Mouse (Mus musculus): Measurements from ENCODE around the gene Fen1. TPM values are rescaled to one million over a fixed set of nuclear protein-coding genes. Genes with fewer than 3 reads are reported as not detected.
"Not testable (repeated sequence)": the region's sequence is repeated elsewhere in the genome, so short reads cannot be mapped to it uniquely, and the experiment has no call there.

Gene Fen1
- polyA plus RNA-seq, 1 experiment = 22.1 TPM

- Histone ChIP-seq H3K4me3 (ENCODE audit: insufficient read depth, low read length) (no peak overlapping the region), H3K27ac (ENCODE audit: insufficient read depth, low read length) (no peak overlapping the region), H3K4me1 (ENCODE audit: control insufficient read depth, insufficient read depth, low read length) (no peaks in the 10 kb centered on the region)
- no peak for TF ChIP-seq POLR2A (IDR thresholded peaks at IDR 0.05; ENCODE audit: low read depth, low read length)
- no peak for TF ChIP-seq CTCF (IDR thresholded peaks at IDR 0.05; ENCODE audit: borderline replicate concordance, insufficient read depth, low read length)
Observed at GRCm38 (mm10) chr19:10173844-10174539, 30.0 kb downstream of the Fen1 start.

- no peak overlapping the region for H3K4me3 ChIP-seq (ENCODE audit: insufficient read depth, low read length)
- H3K27ac ChIP-seq (ENCODE audit: insufficient read depth, low read length) = no peak overlapping the region
- TF ChIP-seq CTCF (IDR thresholded peaks at IDR 0.05; ENCODE audit: borderline replicate concordance, insufficient read depth, low read length) (no peak), POLR2A (IDR thresholded peaks at IDR 0.05; ENCODE audit: low read depth, low read length) (no peak)
- no peaks in the 10 kb centered on the region for H3K4me1 ChIP-seq (ENCODE audit: control insufficient read depth, insufficient read depth, low read length)
Observed at GRCm38 (mm10) chr19:10173116-10173718, 30.8 kb downstream of the Fen1 start.

GRCm38 (mm10) chr19:10171846-10172245, 32.1 kb downstream of the Fen1 start:
- Histone ChIP-seq H3K4me3 (ENCODE audit: insufficient read depth, low read length) (no peak overlapping the region), H3K4me1 (ENCODE audit: control insufficient read depth, insufficient read depth, low read length) (no peaks in the 10 kb centered on the region), H3K27ac (ENCODE audit: insufficient read depth, low read length) (no peak overlapping the region)
- TF ChIP-seq POLR2A (IDR thresholded peaks at IDR 0.05; ENCODE audit: low read depth, low read length) (no peak), CTCF (IDR thresholded peaks at IDR 0.05; ENCODE audit: borderline replicate concordance, insufficient read depth, low read length) (no peak)

GRCm38 (mm10) chr19:10171359-10171758, 32.6 kb downstream of the Fen1 start:
- Histone ChIP-seq H3K27ac (ENCODE audit: insufficient read depth, low read length) (no peak overlapping the region), H3K4me1 (ENCODE audit: control insufficient read depth, insufficient read depth, low read length) (no peaks in the 10 kb centered on the region), H3K4me3 (ENCODE audit: insufficient read depth, low read length) (no peak overlapping the region)
- no peak for TF ChIP-seq CTCF (IDR thresholded peaks at IDR 0.05; ENCODE audit: borderline replicate concordance, insufficient read depth, low read length)
- TF ChIP-seq POLR2A (IDR thresholded peaks at IDR 0.05; ENCODE audit: low read depth, low read length) = no peak

GRCm38 (mm10) chr19:10170466-10170865, 33.5 kb downstream of the Fen1 start:
- no peak overlapping the region for H3K27ac ChIP-seq (ENCODE audit: insufficient read depth, low read length)
- TF ChIP-seq POLR2A (IDR thresholded peaks at IDR 0.05; ENCODE audit: low read depth, low read length) = no peak
- TF ChIP-seq CTCF (IDR thresholded peaks at IDR 0.05; ENCODE audit: borderline replicate concordance, insufficient read depth, low read length) = no peak
- H3K4me1 ChIP-seq (ENCODE audit: control insufficient read depth, insufficient read depth, low read length) = no peaks in the 10 kb centered on the region
- no peak overlapping the region for H3K4me3 ChIP-seq (ENCODE audit: insufficient read depth, low read length)

- H3K27ac ChIP-seq (ENCODE audit: insufficient read depth, low read length); H3K4me3 ChIP-seq (ENCODE audit: insufficient read depth, low read length); H3K4me1 ChIP-seq (ENCODE audit: control insufficient read depth, insufficient read depth, low read length): not testable (repeated sequence)
Observed at GRCm38 (mm10) chr19:10169692-10170330, 34.2 kb downstream of the Fen1 start.

GRCm38 (mm10) chr19:10169179-10169578, 34.8 kb downstream of the Fen1 start:
- Histone ChIP-seq H3K4me3 (ENCODE audit: insufficient read depth, low read length) (no peak overlapping the region), H3K27ac (ENCODE audit: insufficient read depth, low read length) (no peak overlapping the region), H3K4me1 (ENCODE audit: control insufficient read depth, insufficient read depth, low read length) (no peaks in the 10 kb centered on the region)
- TF ChIP-seq CTCF (IDR thresholded peaks at IDR 0.05; ENCODE audit: borderline replicate concordance, insufficient read depth, low read length) = no peak

GRCm38 (mm10) chr19:10168441-10168840, 35.5 kb downstream of the Fen1 start:
- Histone ChIP-seq H3K27ac (ENCODE audit: insufficient read depth, low read length) (no peak overlapping the region), H3K4me3 (ENCODE audit: insufficient read depth, low read length) (no peak overlapping the region), H3K4me1 (ENCODE audit: control insufficient read depth, insufficient read depth, low read length) (no peaks in the 10 kb centered on the region)
- TF ChIP-seq POLR2A (IDR thresholded peaks at IDR 0.05; ENCODE audit: low read depth, low read length) (no peak), CTCF (IDR thresholded peaks at IDR 0.05; ENCODE audit: borderline replicate concordance, insufficient read depth, low read length) (no peak)

- TF ChIP-seq CTCF (IDR thresholded peaks at IDR 0.05; ENCODE audit: borderline replicate concordance, insufficient read depth, low read length) (no peak), POLR2A (IDR thresholded peaks at IDR 0.05; ENCODE audit: low read depth, low read length) (no peak)
- Histone ChIP-seq H3K4me3 (ENCODE audit: insufficient read depth, low read length) (no peak overlapping the region), H3K4me1 (ENCODE audit: control insufficient read depth, insufficient read depth, low read length) (no peaks in the 10 kb centered on the region), H3K27ac (ENCODE audit: insufficient read depth, low read length) (no peak overlapping the region)
Observed at GRCm38 (mm10) chr19:10167951-10168350, 36.0 kb downstream of the Fen1 start.

- no peak for TF ChIP-seq POLR2A (IDR thresholded peaks at IDR 0.05; ENCODE audit: low read depth, low read length)
- no peak for TF ChIP-seq CTCF (IDR thresholded peaks at IDR 0.05; ENCODE audit: borderline replicate concordance, insufficient read depth, low read length)
- no peaks in the 10 kb centered on the region for H3K4me1 ChIP-seq (ENCODE audit: control insufficient read depth, insufficient read depth, low read length)
- no peak overlapping the region for H3K27ac ChIP-seq (ENCODE audit: insufficient read depth, low read length)
- no peak overlapping the region for H3K4me3 ChIP-seq (ENCODE audit: insufficient read depth, low read length)
Observed at GRCm38 (mm10) chr19:10167112-10167511, 36.9 kb downstream of the Fen1 start.

GRCm38 (mm10) chr19:10165928-10166327, 38.0 kb downstream of the Fen1 start:
- not testable (repeated sequence) for H3K4me1 ChIP-seq (ENCODE audit: control insufficient read depth, insufficient read depth, low read length); H3K27ac ChIP-seq (ENCODE audit: insufficient read depth, low read length); H3K4me3 ChIP-seq (ENCODE audit: insufficient read depth, low read length)
